Mouse (Mus musculus) thymus, postnatal 36 days (tissue): Measurements from ENCODE around the gene B3gat1.

Experiments
- DNase-seq, 2 experiments: peaks; one replicate each; pipeline ENCODE4 v3.0.0; 2022; ENCODE audit warnings: mixed read lengths in 2 of 2

B3gat1 gene

DNA sequence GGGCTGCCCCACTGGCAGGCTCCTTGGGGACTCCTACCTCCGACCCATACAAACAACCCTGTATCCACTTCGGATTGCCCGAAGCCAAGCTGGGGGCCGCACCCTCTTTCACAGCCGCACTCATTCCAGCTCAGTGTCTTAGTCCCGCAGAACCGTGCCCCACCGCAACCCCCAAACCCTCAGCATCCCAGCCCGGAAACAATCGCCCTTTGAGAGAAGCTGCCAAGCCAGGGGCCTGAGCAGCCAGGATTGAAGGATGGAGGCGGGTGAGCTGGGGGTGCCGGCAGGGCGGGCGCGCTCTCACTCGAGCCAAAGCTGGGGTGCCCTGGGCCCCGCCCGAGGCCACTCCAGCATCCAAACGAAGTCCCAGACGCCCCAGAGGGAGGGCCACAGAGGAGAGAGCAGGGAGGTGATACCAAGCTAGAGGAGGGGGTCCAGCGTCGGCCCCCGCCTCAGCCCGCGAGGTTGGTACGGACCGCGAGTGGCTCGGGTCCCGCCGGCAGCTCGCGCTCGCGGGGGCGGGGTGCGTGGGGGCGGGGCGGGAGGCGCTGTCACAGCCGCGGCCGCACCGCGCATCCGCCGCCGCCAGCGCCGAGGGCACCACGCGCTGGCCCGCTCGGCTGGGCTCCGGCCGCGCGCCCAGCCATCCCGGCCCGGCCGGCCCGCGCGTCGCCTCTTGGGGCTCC is at the start of gene B3gat1:
TSS of gene B3gat1 (plus strand) at position 523 of the 686 bp plus-strand sequence.
- no peak for DNase-seq

GRCm38 (mm10) chr9:26689171-26689570 is 44.4 kb upstream of the B3gat1 start:
- DNase-seq: no peak

GRCm38 (mm10) chr9:26689956-26690698 is 43.4 kb upstream of the B3gat1 start:
- no peak for DNase-seq

DNA sequence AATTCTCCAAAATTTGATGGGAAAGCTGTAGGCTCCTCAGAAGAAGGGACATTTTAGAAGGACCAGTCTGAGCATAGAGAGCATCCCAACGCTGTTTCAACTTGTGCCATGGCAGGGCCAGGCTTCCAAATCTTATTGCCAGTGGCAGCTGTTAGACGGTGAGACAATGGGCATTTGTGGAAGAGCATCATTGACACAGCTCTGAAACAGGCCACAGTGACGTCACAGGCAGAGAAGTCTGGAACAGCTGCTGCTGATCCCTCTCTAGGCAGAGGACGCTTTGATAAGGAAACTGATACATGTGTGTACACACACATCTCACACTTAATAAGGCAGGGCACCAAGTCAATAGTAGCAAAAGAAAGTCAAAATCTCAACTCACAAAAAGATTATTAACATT is 40.9 kb upstream of the B3gat1 start:
- no peak for DNase-seq

- no peak for DNase-seq
These were observed 38.9 kb upstream of the B3gat1 start for GRCm38 (mm10) chr9:26694656-26695055.

DNA sequence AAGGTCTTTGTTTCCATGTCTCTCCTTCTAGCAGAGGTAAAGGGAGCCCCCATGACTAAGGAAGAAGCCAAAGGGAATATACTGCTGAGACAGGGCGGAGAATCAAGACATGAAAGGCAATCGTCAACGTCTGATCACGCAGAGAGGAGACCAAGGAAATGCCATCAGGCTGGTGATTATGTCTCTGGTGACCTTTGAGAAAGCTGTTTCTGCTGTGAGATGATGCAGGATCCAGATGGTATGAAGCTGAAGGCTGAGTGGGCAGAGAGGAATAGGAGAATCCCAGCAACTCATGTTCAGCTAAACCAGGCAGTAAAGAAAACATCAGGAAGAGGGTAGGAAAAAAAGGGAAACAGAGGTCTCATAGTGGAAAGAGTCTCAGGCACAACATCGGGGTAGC is 38.4 kb upstream of the B3gat1 start:
- no peak for DNase-seq

DNA sequence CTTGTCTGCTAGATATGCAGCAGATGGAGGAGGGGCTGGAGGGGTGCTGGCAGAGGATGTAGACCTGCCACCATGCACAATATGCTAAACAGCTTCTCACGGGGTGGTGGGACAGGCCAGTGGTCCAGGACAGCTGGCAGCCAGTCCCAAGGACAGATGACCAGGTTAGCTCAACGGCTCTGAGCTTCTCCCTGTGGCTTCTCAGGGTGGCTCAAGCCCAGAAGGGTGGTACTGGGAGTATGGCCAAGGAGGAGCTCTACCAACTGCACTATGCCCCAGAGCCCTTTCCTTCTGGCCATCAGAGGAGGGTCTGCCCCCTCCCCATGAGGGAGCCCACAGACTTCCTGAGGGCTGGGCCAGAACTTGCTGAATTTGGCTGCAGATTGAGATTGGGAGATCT is 35.2 kb upstream of the B3gat1 start:
- DNase-seq: no peak

- DNase-seq: no peak
These were observed 33.2 kb upstream of the B3gat1 start for GRCm38 (mm10) chr9:26700329-26700728.

- DNase-seq: no peak
These were observed 15.1 kb upstream of the B3gat1 start for GRCm38 (mm10) chr9:26718388-26718787.

GRCm38 (mm10) chr9:26721771-26722170 is 11.8 kb upstream of the B3gat1 start:
- no peak for DNase-seq

GRCm38 (mm10) chr9:26725709-26726108 is 7.8 kb upstream of the B3gat1 start:
- no peak for DNase-seq

DNA sequence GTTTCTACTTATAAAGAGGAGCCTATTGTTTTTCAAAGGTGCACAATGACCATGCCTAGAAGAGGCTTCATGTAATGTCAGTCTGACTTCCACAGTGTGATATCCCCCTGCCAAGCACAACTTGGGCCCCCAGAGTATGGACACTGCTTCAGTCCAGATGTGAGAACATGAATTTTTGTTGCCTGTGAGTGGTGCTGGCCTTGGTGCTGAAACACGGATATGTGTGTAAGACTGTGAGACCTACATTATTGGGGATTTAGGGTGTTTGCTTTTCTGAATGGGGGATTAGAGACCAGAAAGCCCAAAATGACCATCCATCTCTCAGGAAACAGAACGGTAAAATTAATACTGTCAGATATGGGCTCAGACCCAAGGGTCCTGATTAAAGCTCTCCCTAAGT is 6.1 kb upstream of the B3gat1 start:
- no peak for DNase-seq

GRCm38 (mm10) chr9:26728556-26728955 is 5.0 kb upstream of the B3gat1 start:
- DNase-seq: no peak

GRCm38 (mm10) chr9:26733986-26734385 is 458 bp downstream of the B3gat1 start:
- DNase-seq: no peak

- no peak for DNase-seq
These were observed 3.6 kb downstream of the B3gat1 start for GRCm38 (mm10) chr9:26737116-26737515.

DNA sequence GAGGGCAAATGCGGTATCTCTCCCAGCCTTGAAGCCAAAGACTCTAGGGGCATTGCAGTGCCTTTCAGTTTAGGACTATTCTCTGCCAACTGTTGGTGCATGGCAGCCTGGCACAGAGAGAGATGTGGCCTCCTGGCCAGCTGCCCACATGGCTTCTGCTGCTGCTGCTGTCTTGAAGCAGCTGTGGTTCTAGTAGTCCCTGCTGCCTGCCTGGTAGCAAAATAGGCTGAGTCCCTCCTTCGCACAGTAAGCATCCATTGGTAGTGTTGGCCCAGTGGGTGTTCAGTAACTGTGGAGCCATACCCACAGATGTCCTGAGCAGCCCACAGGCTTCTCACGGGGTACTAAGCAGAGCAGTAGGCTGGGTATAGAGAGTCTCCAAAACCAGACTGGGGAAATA is 9.3 kb downstream of the B3gat1 start:
- no peak for DNase-seq

GRCm38 (mm10) chr9:26747121-26747520 is 13.6 kb downstream of the B3gat1 start:
- DNase-seq: no peak

DNA sequence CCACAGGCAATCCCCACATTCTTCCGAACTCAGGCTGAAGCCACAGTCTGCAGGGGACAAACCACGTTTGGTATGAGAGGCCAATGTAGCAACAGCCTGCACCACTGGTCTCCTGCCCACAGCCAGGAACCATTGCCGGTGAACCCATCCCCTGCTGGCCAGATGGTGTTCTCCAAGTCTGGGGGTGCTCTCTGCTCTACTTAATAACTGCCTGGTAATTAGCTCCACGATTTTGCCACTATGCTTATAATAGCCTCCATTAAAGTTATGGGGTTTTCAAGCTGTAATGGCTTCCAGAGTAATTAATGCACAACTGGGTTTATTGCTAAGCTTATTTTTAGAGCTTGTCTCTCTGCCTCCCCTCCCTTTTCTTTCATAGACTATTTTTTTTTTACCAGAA is 15.4 kb downstream of the B3gat1 start:
- DNase-seq: no peak

- DNase-seq: no peak
These were observed 26.6 kb downstream of the B3gat1 start for GRCm38 (mm10) chr9:26760081-26760480.

GRCm38 (mm10) chr9:26760576-26760975 is 27.0 kb downstream of the B3gat1 start:
- no peak for DNase-seq

DNA sequence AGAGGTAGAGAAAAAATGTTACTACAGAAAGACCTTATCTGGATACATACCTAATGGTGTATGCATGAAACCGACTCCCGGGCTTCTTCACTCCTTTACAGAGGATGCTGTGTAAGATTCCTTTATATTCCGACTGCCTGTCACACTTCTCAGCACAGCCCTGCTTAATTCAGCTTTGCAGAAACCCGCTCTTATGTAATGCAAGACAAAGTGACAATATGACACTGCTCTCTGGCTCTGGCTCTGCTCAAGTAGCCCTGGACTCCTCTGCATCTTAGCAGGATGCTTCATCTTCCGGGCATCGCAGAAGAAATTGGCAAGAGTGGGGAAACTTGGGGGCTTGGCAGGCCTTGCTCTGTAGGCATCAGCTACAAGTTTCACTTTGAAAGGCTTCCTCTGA is 28.9 kb downstream of the B3gat1 start:
- DNase-seq: no peak

DNA sequence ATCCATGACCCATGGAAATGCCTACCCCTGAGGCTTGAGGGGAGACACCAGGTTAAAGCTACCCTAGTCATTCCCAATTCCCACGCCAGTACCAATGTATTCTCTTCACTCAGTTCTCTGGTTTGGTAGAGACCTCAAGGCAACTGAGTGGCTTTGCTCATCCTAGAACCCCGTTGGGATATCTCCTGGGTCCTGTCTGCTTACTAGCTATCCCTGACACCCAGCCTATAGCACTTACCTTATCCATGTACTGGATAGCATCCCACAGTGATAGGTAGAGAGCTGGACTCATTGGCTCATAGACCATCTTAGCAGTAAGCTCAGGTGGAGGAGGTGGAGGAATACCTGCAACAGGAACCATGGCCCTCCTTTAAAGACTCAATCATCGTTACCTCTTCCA is 34.7 kb downstream of the B3gat1 start:
- DNase-seq: no peak

- no peak for DNase-seq
These were observed 42.2 kb downstream of the B3gat1 start for GRCm38 (mm10) chr9:26775700-26776099.

- DNase-seq: no peak
These were observed 42.8 kb downstream of the B3gat1 start for GRCm38 (mm10) chr9:26776122-26776902.
